Mouse (Mus musculus): Measurements from ENCODE around the gene Pex11g.

The Pex11g gene

DNA sequence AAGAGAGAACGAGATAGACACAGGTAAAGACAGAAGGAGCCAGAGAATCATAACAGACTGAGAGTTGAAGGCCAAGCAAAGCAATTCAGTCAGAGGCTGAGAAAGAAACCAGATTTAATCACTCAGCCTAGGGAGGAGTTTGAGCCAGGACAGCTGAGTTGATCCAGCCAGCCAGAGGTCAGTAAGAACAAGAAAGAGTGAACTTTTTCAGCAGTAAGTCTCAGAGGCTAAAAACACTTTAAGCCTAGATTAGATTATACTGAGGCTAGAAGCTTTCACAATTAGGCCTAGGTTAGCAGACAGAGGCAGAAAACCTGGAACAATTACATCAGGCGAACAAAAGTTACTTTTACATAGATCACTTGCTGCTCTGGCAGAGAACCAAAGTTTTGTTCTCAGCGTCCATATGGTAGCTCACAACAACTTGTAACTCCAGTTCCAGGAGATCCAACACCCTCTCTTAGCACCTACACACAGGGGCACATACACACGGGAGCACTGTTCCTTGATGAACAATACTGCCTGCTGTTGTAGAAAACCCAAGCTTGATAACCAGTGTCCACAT, 12.8 kb upstream of the Pex11g start:
- DNase-seq, result no peak

DNA sequence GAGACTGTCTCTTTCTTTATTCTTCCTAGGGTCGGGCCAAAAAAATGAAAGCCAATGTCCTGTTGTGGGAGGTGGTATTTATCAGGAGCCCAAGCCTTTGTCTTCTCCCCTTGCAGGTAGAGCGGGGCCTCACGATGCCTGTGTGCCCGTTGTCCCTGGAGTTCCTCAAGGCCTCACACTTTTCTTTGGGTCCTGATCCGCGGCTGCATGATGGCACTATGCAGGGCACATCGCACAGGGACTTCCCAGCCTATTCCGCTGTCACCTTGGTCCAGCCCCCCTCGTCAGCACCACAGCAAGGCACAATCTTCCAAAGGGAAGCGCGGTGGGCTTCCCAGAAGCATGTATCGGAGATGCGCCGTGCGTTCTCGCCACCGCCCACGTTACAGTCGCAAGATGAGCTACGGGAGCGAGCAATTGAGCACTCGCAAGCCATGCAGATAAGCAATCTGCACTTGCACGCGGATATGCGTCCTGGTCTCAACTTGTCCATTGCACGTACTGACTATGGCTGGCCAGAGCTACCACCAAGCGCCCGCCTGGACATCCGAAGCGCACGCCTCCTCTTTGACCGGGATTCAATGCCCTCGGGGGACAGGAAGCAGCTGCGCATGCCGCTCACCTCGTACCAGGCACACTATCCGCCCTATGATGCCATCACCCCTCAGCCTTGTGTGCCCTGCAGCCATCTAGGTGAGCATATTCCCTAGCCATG, 8.4 kb upstream of the Pex11g start:
- no peak for DNase-seq

DNA sequence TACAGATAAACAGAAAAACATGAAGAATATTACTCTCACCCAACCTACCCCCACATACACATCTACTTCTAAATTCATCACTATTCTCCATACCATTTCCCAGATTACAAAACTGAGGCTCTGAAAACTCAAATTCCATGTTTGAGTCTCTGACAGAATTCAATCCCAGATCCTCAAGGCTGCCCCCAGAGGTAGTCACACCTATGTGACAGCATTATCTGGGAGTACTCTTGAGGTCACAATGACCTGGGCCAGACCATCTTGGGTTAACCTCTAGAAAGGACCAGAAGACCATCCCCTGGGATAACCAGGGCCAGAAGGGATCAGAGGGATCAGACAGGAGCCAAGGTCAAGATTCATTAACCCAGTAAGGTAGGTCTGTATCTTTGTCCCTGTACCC, 3.1 kb upstream of the Pex11g start, which contains the start of gene Tex45:
TSS of gene Tex45 (plus strand) at position 301 of the 400 bp plus-strand sequence.
- no peak for DNase-seq

DNA sequence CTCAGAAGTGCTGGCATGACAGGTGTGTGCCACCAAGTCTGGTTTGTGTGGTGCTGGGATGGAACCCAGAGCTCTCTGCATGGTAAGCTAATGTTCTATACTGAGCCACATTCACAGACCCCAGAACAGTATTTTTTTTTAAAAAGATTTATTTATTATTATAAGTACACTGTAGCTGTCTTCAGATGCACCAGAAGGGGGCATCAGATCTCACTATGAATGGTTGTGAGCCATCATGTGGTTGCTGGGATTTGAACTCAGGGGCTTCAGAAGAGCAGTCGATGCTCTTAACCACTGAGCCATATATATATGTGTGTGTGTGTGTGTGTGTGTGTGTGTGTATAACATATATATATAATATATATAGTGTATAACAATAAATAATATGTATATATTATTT, 1.4 kb upstream of the Pex11g start:
- DNase-seq, result no peak

DNA sequence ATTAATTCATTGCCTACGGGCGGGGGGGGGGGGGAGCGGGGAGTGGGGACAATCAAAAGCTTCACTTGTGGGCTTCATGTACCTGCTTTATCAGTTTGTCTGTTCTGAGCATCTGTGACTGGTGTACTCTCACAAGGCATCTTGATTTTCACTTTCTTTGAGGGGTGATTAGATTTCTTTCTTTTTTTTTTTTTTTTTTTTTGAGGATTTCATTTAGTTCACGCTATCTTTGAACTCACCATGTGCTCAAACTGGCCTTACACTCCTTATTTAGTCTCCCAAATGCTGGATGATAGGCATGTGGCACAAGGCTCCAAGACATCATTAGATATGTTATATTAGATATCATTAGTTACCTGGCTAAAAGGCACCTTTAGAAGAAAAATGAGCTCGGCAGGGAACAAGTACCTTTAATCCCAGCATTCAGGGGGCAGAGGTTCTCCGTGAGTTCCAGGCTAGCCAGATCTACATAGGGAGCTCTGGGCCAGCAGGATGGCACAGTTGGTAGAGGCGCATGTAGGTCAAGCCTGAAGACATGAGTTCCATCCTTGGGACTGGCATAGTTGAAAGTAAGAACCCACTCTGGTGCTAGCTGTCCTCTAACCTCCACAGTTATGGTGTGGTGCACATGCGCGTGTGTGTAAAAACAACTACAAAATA, 536 bp upstream of the Pex11g start:
- DNase-seq, result no peak

DNA sequence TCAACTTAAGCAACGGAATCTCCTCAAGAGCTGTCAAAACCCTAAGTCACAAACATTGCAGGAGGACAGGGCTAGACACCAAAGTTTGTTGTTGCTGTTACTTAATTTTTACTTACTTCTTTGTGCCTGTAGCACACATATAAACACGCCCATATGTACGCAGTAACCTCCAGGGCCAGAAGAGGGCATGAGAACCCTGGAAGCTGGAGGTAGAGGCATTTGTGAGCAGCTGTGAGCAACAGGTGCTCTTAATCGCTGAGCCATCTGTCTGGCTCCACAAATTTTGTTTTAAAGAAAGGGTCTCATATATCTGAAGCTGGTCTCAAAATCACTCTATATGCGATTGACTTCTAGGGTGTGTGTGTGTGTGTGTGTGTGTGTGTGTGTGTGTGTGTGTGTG, 3.2 kb downstream of the Pex11g start:
- DNase-seq, result no peak

DNA sequence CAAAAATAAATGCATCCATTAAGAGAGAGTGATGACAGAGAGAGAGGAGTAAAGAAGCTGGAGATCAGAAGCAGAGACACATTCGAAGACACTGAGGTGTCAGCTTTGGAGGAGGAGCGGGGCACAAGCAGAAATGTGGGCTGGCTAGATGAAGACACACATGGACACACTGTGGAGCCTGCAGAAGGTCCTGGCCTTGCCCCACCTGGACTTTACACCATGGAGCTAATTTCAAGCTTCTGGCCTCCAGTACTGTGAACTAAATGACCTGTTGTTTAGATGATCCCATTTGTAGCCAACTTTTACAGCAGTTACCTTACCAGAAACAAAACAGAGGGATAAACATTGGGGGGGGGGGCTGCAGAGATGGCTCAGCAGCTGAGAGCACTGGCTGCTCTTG, 4.2 kb downstream of the Pex11g start:
- no peak for DNase-seq

DNA sequence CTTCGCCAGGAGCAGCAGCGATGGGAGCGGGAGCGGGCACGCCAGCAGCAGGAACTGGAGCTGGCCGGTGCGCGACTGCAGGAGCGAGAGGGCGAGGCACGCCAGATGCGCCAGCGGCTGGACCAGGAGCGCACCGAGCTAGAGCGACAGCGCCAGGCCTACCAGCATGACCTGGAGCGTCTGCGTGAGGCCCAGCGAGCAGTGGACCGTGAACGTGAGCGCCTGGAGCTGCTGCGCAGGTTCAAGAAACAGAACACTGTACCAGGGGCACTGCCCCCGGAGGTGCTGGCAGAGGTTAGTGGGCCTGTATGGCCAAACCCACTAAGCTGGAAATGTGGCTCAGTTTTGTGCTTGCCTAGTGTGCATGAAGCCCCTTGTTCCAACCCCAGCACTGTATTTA, 15.5 kb downstream of the Pex11g start:
- DNase-seq, result no peak

DNA sequence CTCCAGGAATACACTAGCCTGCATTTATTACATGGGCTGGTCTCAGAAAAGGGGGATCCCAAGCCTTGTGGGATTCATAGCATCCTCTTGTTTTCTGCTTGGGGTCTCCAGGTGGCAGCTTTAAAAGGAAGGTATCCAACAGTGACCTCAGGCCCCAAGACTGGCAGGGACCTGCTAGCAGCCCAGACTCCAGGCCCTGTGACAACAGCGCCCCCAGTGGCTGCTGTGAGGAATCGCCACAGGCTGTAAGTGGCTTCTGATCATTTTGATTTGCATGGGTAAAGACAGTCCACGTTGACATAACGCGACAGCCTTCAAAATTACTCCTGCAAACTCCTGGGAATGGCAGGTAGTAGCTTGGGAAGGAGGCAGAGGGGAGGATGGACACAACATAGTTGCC, 16.8 kb downstream of the Pex11g start:
- peak; percentile 59 for DNase-seq

DNA sequence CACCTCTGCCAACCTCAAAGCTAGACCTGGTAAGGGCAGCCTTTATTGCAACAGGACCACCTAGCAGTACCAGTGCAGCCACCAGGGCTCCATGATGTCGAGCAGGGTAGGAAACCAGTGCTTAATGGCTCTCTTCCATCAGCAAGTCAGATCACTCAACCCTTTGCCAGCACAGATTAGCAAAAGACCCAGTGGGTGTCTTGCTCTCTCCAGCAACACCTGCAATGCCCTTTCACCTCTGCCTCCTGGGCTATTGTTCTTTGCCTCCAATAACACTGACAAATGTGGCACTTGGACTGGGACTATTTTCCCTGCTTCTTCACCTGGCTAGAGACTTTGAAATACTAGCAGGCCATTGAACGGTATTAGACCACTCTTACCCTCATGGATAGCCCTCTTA, 18.3 kb downstream of the Pex11g start:
- no peak for DNase-seq

DNA sequence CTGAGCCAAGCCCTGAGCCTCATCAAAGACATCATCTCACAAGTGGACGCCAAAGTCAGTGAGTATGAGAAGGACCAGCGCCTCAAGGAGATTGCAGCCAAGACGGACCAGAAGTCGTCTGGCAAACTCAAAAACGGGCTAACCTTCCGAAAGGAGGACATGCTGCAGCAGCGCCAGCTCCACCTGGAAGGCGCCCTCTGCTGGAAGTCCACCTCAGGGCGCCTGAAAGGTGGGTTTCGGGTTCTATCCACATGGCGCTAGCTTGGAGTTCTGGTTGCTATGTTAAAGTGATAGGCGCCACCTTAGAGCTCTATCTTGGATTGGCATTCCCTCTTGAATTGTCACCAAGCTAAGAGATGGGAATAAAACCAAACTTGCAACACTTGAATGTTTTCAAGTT, 28.0 kb downstream of the Pex11g start:
- no peak for DNase-seq

DNA sequence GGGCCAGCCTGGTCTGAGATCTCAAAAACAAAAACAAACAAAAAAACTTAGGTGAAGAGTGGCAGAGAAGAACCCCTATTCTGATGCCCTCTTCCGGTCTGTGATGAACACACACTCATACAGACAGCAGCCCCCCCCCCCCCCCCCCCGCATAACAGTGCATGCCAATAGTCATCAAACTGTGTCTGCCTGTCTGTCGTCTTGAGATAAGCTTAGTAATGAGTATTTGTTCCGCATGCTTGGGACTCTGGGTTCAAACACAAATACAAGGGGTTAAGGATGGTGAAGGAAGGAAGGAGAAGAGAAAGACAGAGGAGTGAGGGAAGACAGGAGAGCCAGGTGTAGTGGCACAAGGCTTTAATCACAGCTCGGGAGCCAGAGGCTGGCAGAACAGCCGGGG, 31.0 kb downstream of the Pex11g start:
- no peak for DNase-seq

DNA sequence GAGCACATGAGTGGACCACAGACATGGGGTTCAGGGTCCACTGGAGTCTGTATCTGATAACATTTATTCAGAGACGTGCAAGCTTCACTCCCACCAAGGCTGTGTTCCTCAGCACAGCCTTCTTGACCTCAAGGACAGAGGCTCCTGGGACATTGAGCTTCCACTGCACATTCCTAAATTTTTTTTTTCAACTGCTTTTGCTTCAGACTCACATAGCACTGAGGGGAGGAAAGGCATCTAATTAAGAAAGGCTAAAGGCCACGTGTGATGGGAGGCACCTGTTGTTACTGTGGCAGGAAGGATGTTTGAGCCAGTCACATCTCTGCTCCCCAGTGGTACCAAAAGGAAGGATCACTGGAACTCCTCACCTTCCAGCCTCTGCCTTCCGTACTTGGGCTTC, 36.4 kb downstream of the Pex11g start:
- no peak for DNase-seq

DNA sequence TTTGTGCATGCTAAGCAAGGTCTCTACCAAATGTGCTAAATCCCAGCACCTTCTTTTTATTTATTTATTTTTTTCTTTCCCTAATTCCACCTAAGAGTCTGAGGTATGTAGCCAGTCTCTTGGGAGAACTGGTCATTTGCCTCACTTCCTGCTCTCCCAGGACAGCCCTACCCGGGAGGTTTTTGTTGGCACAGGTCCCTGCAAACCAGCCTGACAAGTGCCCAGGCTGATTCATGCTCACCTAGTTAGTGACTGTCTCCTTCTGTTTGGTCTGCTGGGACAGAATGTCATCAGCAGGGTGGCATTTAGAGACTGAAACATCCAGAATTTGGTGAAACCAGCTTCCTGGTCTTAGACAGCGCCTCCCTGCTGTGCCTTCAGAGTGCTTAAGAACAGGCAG, 37.5 kb downstream of the Pex11g start:
- peak; percentile 80 for DNase-seq

DNA sequence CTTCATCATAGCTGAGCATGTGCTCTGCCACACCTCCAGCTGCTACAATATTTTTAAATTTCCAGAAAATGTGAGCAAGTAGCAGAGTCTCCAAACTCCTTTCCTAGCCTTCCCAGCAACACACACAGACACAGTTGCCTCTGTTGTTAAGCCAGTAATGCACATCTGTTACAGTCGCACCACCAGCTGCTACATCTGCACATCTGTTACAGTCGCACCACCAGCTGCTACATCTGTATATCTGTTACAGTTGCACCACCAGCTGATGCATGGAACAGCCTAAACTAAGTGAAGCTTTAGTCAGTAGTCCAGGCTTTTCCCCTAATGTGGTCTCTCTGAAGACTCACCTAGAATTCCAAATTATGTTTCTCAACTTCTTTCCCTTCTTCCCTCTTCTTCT, 39.1 kb downstream of the Pex11g start:
- DNase-seq, result no peak

DNA sequence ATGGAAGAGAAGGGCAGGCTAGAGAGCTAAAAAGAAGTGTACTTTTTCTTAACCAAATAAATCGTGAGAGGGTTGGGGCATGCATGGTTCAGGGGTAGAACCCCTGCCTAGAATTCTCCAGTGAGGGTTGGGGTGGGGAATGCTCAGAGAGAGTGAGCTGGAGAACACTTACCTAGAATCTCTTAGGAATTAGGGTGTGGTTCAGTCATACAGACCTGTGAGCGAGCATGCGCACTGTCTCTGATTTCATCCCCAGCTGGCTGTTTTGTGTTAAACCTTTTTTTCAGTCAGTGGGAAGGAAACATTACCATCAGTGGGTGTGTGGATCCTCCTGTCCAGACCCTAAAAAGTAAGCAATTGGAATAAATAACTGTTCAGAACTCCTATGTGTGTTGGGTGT, 41.3 kb downstream of the Pex11g start:
- DNase-seq, result no peak

DNA sequence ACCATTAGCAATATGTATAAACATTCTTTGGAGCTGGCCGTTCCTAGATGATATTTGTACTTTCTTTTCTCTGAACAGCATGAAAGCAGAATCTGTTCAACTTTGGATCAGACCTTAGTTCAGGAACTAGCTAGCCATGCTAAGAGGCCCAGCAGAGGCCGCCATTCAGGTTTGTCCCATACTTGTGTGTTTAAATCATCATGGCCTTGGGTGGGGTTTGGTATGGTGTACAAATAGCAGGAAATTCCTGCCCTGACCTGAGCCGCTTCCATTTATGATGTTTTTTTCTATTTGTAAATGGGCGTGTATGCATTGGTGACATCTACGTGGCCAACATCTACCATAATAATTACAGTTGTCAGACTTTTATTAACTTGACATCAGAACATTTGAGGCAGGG, 42.3 kb downstream of the Pex11g start:
- DNase-seq, result no peak

DNA sequence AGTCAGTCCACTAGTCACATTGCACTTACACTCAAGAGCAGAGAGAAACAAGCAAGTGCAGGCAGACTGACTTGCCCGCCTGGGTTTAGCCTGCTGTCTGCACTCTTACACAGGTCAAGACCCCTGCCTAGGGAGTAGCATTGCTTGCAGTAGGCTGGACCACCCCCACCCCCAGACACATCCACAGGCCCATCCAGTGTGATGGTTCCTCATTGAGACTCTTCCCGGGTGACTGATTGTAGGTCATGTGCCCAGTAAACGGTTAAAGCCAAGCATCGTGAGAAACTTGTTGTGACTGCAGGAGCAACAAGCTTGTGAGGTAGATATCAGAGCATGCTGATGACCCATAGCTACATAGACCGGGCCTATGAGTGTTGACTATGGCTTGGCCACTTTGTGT, 46.0 kb downstream of the Pex11g start:
- DNase-seq, result no peak

DNA sequence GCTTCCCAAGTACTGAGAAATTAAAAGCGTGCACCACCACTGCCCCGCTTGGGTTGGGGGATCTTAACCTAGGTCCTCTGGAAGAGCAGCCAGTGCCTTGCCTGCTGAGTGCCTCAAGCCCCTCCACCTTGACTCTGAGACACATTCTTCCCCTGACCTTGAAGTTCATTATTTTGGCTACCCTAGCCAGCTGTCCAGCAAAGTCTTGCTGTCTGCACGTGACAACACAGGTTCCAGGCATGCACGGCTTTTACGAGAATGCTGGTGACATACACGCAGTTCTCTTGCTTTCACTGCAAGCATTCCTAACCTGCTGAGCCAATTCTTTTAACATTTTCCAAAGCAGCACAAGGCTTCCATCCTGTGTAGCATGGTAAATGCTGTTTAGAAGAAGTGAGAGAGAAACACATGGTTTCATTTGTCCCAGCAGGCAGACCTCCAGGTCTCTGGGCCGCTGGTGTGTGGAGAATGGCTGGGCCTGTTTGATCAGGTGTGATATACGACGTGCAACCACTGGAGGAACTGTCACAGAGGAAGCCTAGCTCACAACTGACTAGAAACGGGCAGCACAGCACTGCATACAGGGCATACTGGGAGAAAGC, 47.3 kb downstream of the Pex11g start:
- no peak for DNase-seq

DNA sequence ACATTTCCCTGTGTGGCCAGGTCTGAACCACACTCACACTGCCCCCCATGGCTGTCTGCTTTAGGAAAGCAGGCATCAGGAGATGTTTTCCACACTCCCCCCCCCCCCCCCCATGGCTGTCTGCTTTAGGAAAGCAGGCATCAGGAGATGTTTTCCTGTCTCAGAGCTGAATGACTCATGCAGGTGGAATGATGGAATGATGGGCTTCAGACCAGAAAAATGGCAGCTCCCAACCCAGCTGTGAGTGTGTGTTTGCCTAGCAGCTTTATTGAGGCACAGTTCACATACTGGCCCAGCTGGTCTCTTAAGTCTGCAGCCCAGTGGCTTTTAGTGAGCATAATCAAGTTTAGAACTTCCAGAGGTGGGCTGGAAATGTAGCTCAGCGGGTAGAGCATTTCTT, 49.4 kb downstream of the Pex11g start:
- no peak for DNase-seq

DNA sequence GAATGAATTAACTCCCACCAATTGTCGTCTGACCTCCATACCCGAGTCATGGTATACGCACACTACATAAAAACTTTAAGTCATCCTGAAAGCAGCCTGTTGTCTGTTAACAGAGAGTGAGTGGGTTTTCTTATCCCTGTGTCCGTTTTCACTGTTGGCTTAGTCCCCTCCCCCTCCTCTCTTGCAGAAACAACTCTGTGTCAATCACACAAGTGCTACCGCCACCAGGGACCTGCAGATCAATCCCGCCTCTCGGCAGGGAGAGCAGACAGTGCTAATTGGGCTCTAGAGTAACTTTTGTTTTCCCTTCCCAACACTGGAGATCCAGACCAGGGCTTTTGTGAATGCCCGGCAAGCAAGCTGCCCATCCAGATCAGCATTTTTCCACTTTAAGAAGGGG, 50.0 kb downstream of the Pex11g start:
- DNase-seq, result no peak

DNA sequence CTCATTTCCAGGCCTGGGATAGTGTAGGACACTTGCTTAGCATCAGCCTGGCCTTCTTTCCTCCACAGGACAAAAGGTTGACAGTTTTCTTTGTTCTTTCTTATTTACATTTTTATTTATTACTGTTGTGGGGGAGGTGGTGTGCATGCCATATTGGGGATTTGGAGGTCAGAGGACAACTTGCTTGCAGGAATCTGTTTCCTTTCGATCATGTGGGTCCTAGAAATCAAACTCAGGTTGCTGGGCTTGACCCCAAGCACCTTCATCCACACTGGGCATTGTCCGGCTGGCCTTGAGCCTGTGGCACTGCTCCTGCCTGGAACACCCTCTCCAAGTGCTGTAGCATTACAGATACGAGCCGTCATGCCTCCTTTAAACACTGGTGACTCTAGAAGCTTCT, 50.6 kb downstream of the Pex11g start:
- no peak for DNase-seq

DNA sequence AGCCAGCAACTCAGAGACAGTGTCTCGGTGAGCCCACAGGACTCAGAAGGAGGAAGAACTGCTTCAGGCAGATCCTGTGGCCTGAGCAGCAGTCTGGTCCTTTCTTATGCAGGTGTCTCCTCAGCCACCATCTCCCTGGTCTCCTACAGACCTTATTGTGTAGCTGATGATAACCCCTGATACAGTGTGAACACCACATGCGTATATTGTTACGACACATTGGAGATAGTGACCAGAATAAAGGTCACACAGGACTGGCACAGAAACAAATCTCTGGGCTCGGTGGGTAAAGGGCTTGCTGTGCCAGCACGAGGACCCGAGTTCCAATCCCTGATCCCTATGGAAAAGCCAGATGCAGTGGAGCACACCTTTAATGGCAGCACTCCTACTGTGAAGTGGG, 51.8 kb downstream of the Pex11g start:
- DNase-seq, result no peak

DNA sequence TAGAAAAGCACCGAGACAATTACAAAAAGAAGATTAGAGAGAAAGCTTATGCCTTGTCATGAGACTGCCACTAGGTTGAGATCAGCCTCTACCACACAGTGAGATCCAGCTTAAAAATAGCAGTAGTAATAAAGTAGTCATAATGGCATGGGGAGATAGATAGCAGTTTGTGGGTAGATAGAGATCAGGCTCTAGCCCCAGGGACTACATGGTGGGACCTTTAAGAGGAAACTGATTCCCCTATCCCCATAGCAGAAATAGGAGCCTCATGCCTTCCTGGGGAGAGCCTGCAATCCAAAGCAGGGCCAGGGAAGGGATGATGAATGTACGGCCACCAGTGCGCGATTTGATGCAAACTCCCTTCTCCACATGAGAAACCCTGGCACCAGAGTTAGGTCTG, 52.2 kb downstream of the Pex11g start:
- DNase-seq, result no peak
